Mouse (Mus musculus) liver, postnatal 0 days (tissue): ENCODE measurements around the gene Maea. TPM values are rescaled to one million over a fixed set of nuclear protein-coding genes. Genes with fewer than 3 reads are reported as not detected.

Source experiments
- ATAC-seq: fragments of 200-750 bp; cut with Nextera tagmentation; 2 replicates; pipeline ENCODE4 v1.8.0; 2017; ENCODE audit warnings: mild to moderate bottlenecking, moderate library complexity
- DNase-seq: peaks from one replicate; pipeline ENCODE4 v3.0.0-alpha.2; 2016
- H3K27ac ChIP-seq: fragments of 300-500 bp; sonication (generic); 2 replicates; pipeline ENCODE4 v1.5.1; 2014; ENCODE audit warnings: antibody characterized with exemption, moderate library complexity, mild to moderate bottlenecking, low read depth
- H3K27me3 ChIP-seq: fragments of 300-500 bp; sonication (generic); 2 replicates; pipeline ENCODE4 v1.6.1; 2014; ENCODE audit warnings: low read length, control low read depth, mixed read lengths; ENCODE audit not compliant: insufficient read depth
- H3K36me3 ChIP-seq: fragments of 300-500 bp; sonication (generic); replicated peaks from 2 replicates; pipeline ENCODE4 v1.6.1; 2014; ENCODE audit warnings: mild to moderate bottlenecking, control low read depth, low read length, moderate library complexity, mixed read lengths; ENCODE audit not compliant: insufficient read depth
- H3K4me1 ChIP-seq: fragments of 300-500 bp; sonication (generic); 2 replicates; pipeline ENCODE4 v1.6.1; 2014; ENCODE audit warnings: antibody characterized with exemption, mild to moderate bottlenecking, control low read depth; ENCODE audit not compliant: insufficient read depth
- H3K4me2 ChIP-seq: fragments of 300-500 bp; sonication (generic); 2 replicates; pipeline ENCODE4 v1.6.1; 2014; ENCODE audit warnings: low read depth, mild to moderate bottlenecking, low read length, moderate library complexity, mixed read lengths
- H3K4me3 ChIP-seq: fragments of 300-500 bp; sonication (generic); 2 replicates; pipeline ENCODE4 v1.5.1; 2014; ENCODE audit warnings: low read depth, low read length
- H3K9ac ChIP-seq: fragments of 300-500 bp; sonication (generic); replicated peaks from 2 replicates; pipeline ENCODE4 v1.6.1; 2014; ENCODE audit warnings: mild to moderate bottlenecking, moderate library complexity
- H3K9me3 ChIP-seq: fragments of 300-500 bp; sonication (generic); 2 replicates; pipeline ENCODE4 v1.6.1; 2016; ENCODE audit warnings: mild to moderate bottlenecking, control low read depth, low read length, mixed read lengths
- CTCF ChIP-seq: sonication (generic); IDR thresholded peaks from 2 replicates; pipeline ENCODE4 v1.5.1; 2016; ENCODE audit warnings: antibody characterized with exemption, low read depth
- EP300 ChIP-seq: IDR thresholded peaks from 2 replicates; pipeline ENCODE4 v1.6.1; 2016; ENCODE audit warnings: antibody characterized with exemption, low read depth, mild to moderate bottlenecking
- whole genome bisulfite sequencing: fragments of 180-500 bp; shearing (Covaris S2); extraction: QIAGEN DNeasy Blood & Tissue Kit; methylation state at CpG from one replicate; pipeline ENCODE4 v1.1.7; 2014; ENCODE audit not compliant: insufficient replicate concordance; 5-methylcytosine and 5-hydroxymethylcytosine counted together
- polyA plus RNA-seq: library from polyadenylated mRNA; unstranded; fragments of >200 nt; fragmentation: Nextera tagmentation; extraction: Ambion mirVana; gene quantifications from 2 replicates; pipeline ENCODE4 v1.2.1, GENCODE M21; 2015

The Maea gene
- polyA plus RNA-seq, 1 experiment from 2014 or later, result 41.5 TPM

- ATAC-seq (no peak), DNase-seq (no peak)
- TF ChIP-seq CTCF (no peak), EP300 (no peak)
- Histone ChIP-seq H3K27ac (no peak overlapping the region), H3K4me1 (peaks cover 35% of the 10 kb centered on the region), H3K9ac (no peak overlapping the region), H3K36me3 (no peaks in the 10 kb centered on the region; the same call in 1 of the 2 replicates), H3K27me3 (no peaks in the 10 kb centered on the region), H3K9me3 (no peaks in the 10 kb centered on the region), H3K4me3 (no peak overlapping the region), H3K4me2 (no peak overlapping the region)
Measured at GRCm38 (mm10) chr5:33342821-33343220, 7.5 kb downstream of the Maea start.

- Histone ChIP-seq H3K27ac (no peak overlapping the region), H3K4me2 (no peak overlapping the region), H3K36me3 (no peaks in the 10 kb centered on the region; the same call in 1 of the 2 replicates), H3K9me3 (no peaks in the 10 kb centered on the region), H3K4me3 (no peak overlapping the region), H3K27me3 (no peaks in the 10 kb centered on the region), H3K9ac (no peak overlapping the region), H3K4me1 (peaks cover 35% of the 10 kb centered on the region)
- DNase-seq (no peak), ATAC-seq (no peak)
- no peak for TF ChIP-seq CTCF
- no peak for TF ChIP-seq EP300
Measured at GRCm38 (mm10) chr5:33343571-33343970, 8.3 kb downstream of the Maea start.

- Histone ChIP-seq H3K9ac (no peak overlapping the region), H3K4me1 (peaks cover 35% of the 10 kb centered on the region), H3K27ac (no peak overlapping the region), H3K9me3 (no peaks in the 10 kb centered on the region), H3K4me3 (no peak overlapping the region), H3K36me3 (no peaks in the 10 kb centered on the region; the same call in 1 of the 2 replicates), H3K27me3 (no peaks in the 10 kb centered on the region), H3K4me2 (no peak overlapping the region)
- ATAC-seq, result 0 out of 2 replicates have a peak, but pooled peaks have one; percentile 12
- TF ChIP-seq EP300, result no peak
- no peak for TF ChIP-seq CTCF
- DNase-seq, result no peak
- 57% methylated on average over 3 of the region's 3 CpGs for WGBS
Measured at GRCm38 (mm10) chr5:33344070-33344469, 8.8 kb downstream of the Maea start.

- Histone ChIP-seq H3K4me2 (no peak overlapping the region), H3K36me3 (no peaks in the 10 kb centered on the region; the same call in none of the 2 replicates), H3K27me3 (no peaks in the 10 kb centered on the region), H3K9me3 (no peaks in the 10 kb centered on the region), H3K27ac (no peak overlapping the region), H3K4me1 (peaks cover 43% of the 10 kb centered on the region), H3K9ac (no peak overlapping the region), H3K4me3 (no peak overlapping the region)
- TF ChIP-seq EP300, result no peak
- no peak for TF ChIP-seq CTCF
- 71% methylated on average over 3 of the region's 3 CpGs for WGBS
- DNase-seq, result no peak
- no peak for ATAC-seq
Measured at GRCm38 (mm10) chr5:33347620-33348019, 12.3 kb downstream of the Maea start.

DNA sequence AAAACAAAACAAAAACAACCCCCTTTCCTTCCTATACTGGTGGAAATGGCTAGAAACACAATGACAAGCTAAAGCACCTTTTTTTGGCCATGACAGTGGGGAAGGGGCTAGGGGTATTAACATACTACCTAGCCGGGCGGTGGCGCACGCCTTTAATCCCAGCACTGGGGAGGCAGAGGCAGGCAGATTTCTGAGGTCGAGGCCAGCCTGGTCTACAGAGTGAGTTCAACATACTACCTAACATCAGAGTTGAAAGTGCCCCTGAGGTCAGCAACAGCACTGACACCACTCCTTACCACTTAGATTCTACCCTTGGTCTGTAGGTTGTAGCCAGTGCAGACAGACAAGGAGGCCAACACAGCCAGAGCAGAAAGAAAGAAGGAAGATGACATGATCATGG is 13.9 kb downstream of the Maea start:
- H3K4me1 ChIP-seq, result peaks cover 34% of the 10 kb centered on the region
- H3K27ac ChIP-seq, result no peak overlapping the region
- ATAC-seq (no peak), DNase-seq (no peak)
- no peak overlapping the region for H3K4me2 ChIP-seq
- no peaks in the 10 kb centered on the region for H3K9me3 ChIP-seq
- H3K4me3 ChIP-seq, result no peak overlapping the region
- H3K36me3 ChIP-seq, result no peaks in the 10 kb centered on the region; the same call in none of the 2 replicates
- H3K27me3 ChIP-seq, result no peaks in the 10 kb centered on the region
- TF ChIP-seq EP300 (no peak), CTCF (no peak)
- WGBS, result 94% methylated on average over 5 of the region's 5 CpGs
- no peak overlapping the region for H3K9ac ChIP-seq

GRCm38 (mm10) chr5:33349706-33350105 is 14.4 kb downstream of the Maea start:
- no peak for DNase-seq
- Histone ChIP-seq H3K27me3 (no peaks in the 10 kb centered on the region), H3K9ac (no peak overlapping the region), H3K4me2 (no peak overlapping the region), H3K4me1 (peaks cover 33% of the 10 kb centered on the region), H3K36me3 (no peaks in the 10 kb centered on the region; the same call in none of the 2 replicates), H3K27ac (no peak overlapping the region), H3K4me3 (no peak overlapping the region), H3K9me3 (no peaks in the 10 kb centered on the region)
- no peak for ATAC-seq
- WGBS, result 60% methylated on average over 4 of the region's 4 CpGs
- TF ChIP-seq EP300 (no peak), CTCF (no peak)
